Mouse (Mus musculus): ENCODE results near the gene Rraga.

GRCm38 (mm10) chr4:86620506-86620905 lies 45.0 kb downstream of the Rraga start:
- no peak for TF ChIP-seq CTCF (IDR thresholded peaks at IDR 0.05; ENCODE audit: extremely low read depth, insufficient read depth, low read length)
- no peak for TF ChIP-seq POLR2A (IDR thresholded peaks at IDR 0.05; ENCODE audit: extremely low read depth, insufficient read depth, low read length)

All from cortical plate, adult 2 months (tissue).